Mouse (Mus musculus) retina, postnatal 7 days (tissue): ENCODE measurements at regions not wholly inside any gene's neighbourhood (a gene's known extent, or its start where the extent isn't known, plus 50 kb on each side); places are given as distances from the start of the nearest gene placed in this dataset.

Source experiments
- DNase-seq: peaks from one replicate; pipeline ENCODE4 v3.0.0-alpha.2; 2012; ENCODE audit warnings: low read depth, low spot score

DNA sequence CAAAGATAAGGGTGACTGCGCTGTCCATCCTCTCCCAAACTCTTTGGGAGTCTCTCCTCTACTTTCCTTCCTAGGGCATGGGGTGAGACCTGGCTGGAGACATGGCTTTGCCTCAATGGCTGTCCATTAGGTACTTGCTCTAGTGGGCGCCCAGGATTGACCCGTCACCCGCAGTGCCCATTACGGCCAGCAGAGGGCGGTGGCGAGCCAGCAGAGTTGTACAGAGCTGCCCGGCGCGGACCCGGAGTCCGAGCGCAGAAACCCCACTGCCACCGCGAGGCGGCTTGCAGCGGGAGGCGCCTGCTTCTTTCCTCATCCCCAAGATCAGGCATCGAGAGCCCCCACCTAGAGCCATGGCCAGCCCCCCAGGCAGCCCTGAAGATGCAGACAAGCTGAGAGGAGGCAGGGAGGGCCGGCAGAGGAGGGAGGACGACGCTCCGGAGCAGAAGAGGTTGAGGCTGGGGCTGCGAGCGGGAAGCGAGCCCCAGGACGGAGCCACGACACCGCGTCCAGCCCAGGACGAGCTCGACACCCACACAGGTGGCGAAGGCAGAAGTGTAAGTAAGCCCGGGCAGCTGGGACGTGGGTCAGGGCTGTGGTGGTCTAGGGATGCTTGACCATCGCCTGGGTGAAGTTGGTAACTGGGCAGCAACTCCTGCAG is 50.9 kb upstream of the Eef2kmt start:
- peak; percentile 68 for DNase-seq
